Comparison of ENCODE assay signal across 9 mouse cellular contexts in genomic region chr9:37437772-37438735, GRCm38 (mm10). TPM values are rescaled to one million over a fixed set of nuclear protein-coding genes. Genes with fewer than 3 reads are reported as not detected.
DNase-seq lines count a peak whose midpoint lies in the region; ATAC-seq and TF ChIP-seq lines count a peak whose summit lies in the region.
"Had no signal": no experiment of that assay in that cellular context is flagged by ENCODE, and none has a peak within 500 bp of the region (broad histone marks: within the 10 kb centered on the region; RNA-seq: fewer than 3 reads in every experiment).

No protein-coding gene starts in this region.

- no peak for TF ChIP-seq EP300 in lung, postnatal 0 days (IDR thresholded peaks at IDR 0.05)

- no peak overlapping the region for H3K4me2 ChIP-seq in kidney, embryonic 16.5 days (replicated peaks; ENCODE audit: low read depth, low read length)
- no peak overlapping the region for H3K4me2 ChIP-seq in neural tube, embryonic 11.5 days (ENCODE audit: low read depth)
- no peak overlapping the region for H3K4me2 ChIP-seq in hindbrain, embryonic 12.5 days (replicated peaks)
- H3K4me2 ChIP-seq in midbrain, embryonic 14.5 days (ENCODE audit: low read length): no peak overlapping the region
- no peak overlapping the region for H3K4me2 ChIP-seq in lung, postnatal 0 days (replicated peaks; ENCODE audit: low read depth, low read length)
- no peak overlapping the region for H3K4me2 ChIP-seq in heart, embryonic 12.5 days

- 31% methylated on average over 3 of the region's 3 CpGs for WGBS in kidney, embryonic 16.5 days
- 24% methylated on average over 3 of the region's 3 CpGs for WGBS in neural tube, embryonic 11.5 days
- 30% methylated on average over 3 of the region's 3 CpGs for WGBS in hindbrain, embryonic 12.5 days
- 22% methylated on average over 3 of the region's 3 CpGs for WGBS in midbrain, embryonic 14.5 days
- WGBS in lung, postnatal 0 days: 35% methylated on average over 3 of the region's 3 CpGs
- WGBS in heart, embryonic 12.5 days: 24% methylated on average over 3 of the region's 3 CpGs

- ATAC-seq in kidney, embryonic 16.5 days (ENCODE audit: low FRiP score, low TSS enrichment): no peak
- peak; percentile 60; the same call in 1 of the 2 replicates for ATAC-seq in neural tube, embryonic 11.5 days (ENCODE audit: insufficient read depth, low FRiP score, low TSS enrichment)
- ATAC-seq in hindbrain, embryonic 12.5 days (ENCODE audit: low FRiP score): peak; percentile 70
- peak; percentile 31; the same call in 1 of the 2 replicates for ATAC-seq in midbrain, embryonic 14.5 days (ENCODE audit: low FRiP score, low TSS enrichment)
- no peak for ATAC-seq in lung, postnatal 0 days
- no peak for ATAC-seq in heart, embryonic 12.5 days (ENCODE audit: insufficient number of reproducible peaks, low FRiP score)
- ATAC-seq: liver, postnatal 0 days had no signal

- DNase-seq in kidney, postnatal 25 days: peak; percentile 54 to 68
- DNase-seq in neural tube, embryonic 11.5 days (ENCODE audit: low spot score): no peak
- DNase-seq in neural tube, embryonic 10.5 days (ENCODE audit: extremely low spot score, low spot score): no peak
- DNase-seq in midbrain, embryonic 14.5 days: no peak
- no peak for DNase-seq in lung, postnatal 0 days (ENCODE audit: low spot score)
- DNase-seq: liver, postnatal 0 days had no signal

- no peaks in the 10 kb centered on the region for H3K9me3 ChIP-seq in kidney, embryonic 16.5 days (ENCODE audit: low read length)
- H3K9me3 ChIP-seq in neural tube, embryonic 11.5 days (ENCODE audit: control insufficient read depth, low read length): no peaks in the 10 kb centered on the region
- no peaks in the 10 kb centered on the region for H3K9me3 ChIP-seq in hindbrain, embryonic 12.5 days (replicated peaks)
- no peaks in the 10 kb centered on the region for H3K9me3 ChIP-seq in midbrain, embryonic 14.5 days (ENCODE audit: control insufficient read depth, low read length)
- H3K9me3 ChIP-seq in lung, postnatal 0 days (ENCODE audit: low read length): no peaks in the 10 kb centered on the region
- H3K9me3 ChIP-seq in heart, embryonic 12.5 days (replicated peaks): no peaks in the 10 kb centered on the region

- H3K4me1 ChIP-seq in kidney, embryonic 16.5 days (ENCODE audit: insufficient read depth, low read length): peaks cover 10% of the 10 kb centered on the region; the same call in 1 of the 2 replicates
- H3K4me1 ChIP-seq in neural tube, embryonic 11.5 days (ENCODE audit: control insufficient read depth, insufficient read depth, low read length): no peaks in the 10 kb centered on the region
- H3K4me1 ChIP-seq in hindbrain, embryonic 12.5 days: peaks cover 13% of the 10 kb centered on the region
- peaks cover 8% of the 10 kb centered on the region; the same call in 1 of the 2 replicates for H3K4me1 ChIP-seq in midbrain, embryonic 14.5 days (ENCODE audit: control insufficient read depth, insufficient read depth, low read length)
- no peaks in the 10 kb centered on the region for H3K4me1 ChIP-seq in lung, postnatal 0 days (ENCODE audit: insufficient read depth, low read depth, low read length)
- peaks cover 17% of the 10 kb centered on the region for H3K4me1 ChIP-seq in heart, embryonic 12.5 days (replicated peaks)

- no peak overlapping the region for H3K27ac ChIP-seq in kidney, embryonic 16.5 days (ENCODE audit: low read length)
- H3K27ac ChIP-seq in neural tube, embryonic 11.5 days (ENCODE audit: low read depth, low read length): no peak overlapping the region
- H3K27ac ChIP-seq in hindbrain, embryonic 12.5 days: no peak overlapping the region; the same call in 1 of the 2 replicates
- H3K27ac ChIP-seq in midbrain, embryonic 14.5 days (replicated peaks; ENCODE audit: low read depth, low read length): no peak overlapping the region
- no peak overlapping the region for H3K27ac ChIP-seq in lung, postnatal 0 days (ENCODE audit: low read length)
- no peak overlapping the region for H3K27ac ChIP-seq in heart, embryonic 12.5 days (ENCODE audit: poor library complexity, severe bottlenecking)

- no peak overlapping the region for H3K9ac ChIP-seq in kidney, embryonic 16.5 days (replicated peaks; ENCODE audit: low read length)
- H3K9ac ChIP-seq in neural tube, embryonic 11.5 days (ENCODE audit: low read length): no peak overlapping the region
- H3K9ac ChIP-seq in hindbrain, embryonic 12.5 days: no peak overlapping the region
- H3K9ac ChIP-seq in midbrain, embryonic 14.5 days (replicated peaks; ENCODE audit: low read length): no peak overlapping the region
- H3K9ac ChIP-seq in lung, postnatal 0 days (replicated peaks; ENCODE audit: low read depth): no peak overlapping the region
- no peak overlapping the region for H3K9ac ChIP-seq in heart, embryonic 12.5 days
- H3K9ac ChIP-seq: liver, postnatal 0 days had no signal

- H3K36me3 ChIP-seq in kidney, embryonic 16.5 days (ENCODE audit: insufficient read depth, low read length): no peaks in the 10 kb centered on the region
- H3K36me3 ChIP-seq in neural tube, embryonic 11.5 days (ENCODE audit: control insufficient read depth, insufficient read depth, low read length): no peaks in the 10 kb centered on the region
- H3K36me3 ChIP-seq in hindbrain, embryonic 12.5 days: no peaks in the 10 kb centered on the region
- H3K36me3 ChIP-seq in midbrain, embryonic 14.5 days (ENCODE audit: control insufficient read depth, insufficient read depth, low read length): no peaks in the 10 kb centered on the region
- no peaks in the 10 kb centered on the region for H3K36me3 ChIP-seq in lung, postnatal 0 days (ENCODE audit: insufficient read depth, low read length)
- H3K36me3 ChIP-seq in heart, embryonic 12.5 days: no peaks in the 10 kb centered on the region

- H3K4me3 ChIP-seq in kidney, embryonic 16.5 days (ENCODE audit: low read length): no peak overlapping the region
- H3K4me3 ChIP-seq in neural tube, embryonic 11.5 days (ENCODE audit: low read depth, low read length): no peak overlapping the region
- no peak overlapping the region for H3K4me3 ChIP-seq in hindbrain, embryonic 12.5 days
- no peak overlapping the region for H3K4me3 ChIP-seq in midbrain, embryonic 14.5 days (replicated peaks; ENCODE audit: low read depth, low read length)
- H3K4me3 ChIP-seq in lung, postnatal 0 days (ENCODE audit: low read depth, low read length): no peak overlapping the region
- H3K4me3 ChIP-seq in heart, embryonic 12.5 days: no peak overlapping the region

- no peak for TF ChIP-seq CTCF in lung, postnatal 0 days (IDR thresholded peaks at IDR 0.05)

- peaks cover 35% of the 10 kb centered on the region for H3K27me3 ChIP-seq in kidney, embryonic 16.5 days (ENCODE audit: insufficient read depth, low read length)
- H3K27me3 ChIP-seq in neural tube, embryonic 11.5 days (ENCODE audit: control insufficient read depth, insufficient read depth, low read length): peaks cover 32% of the 10 kb centered on the region
- peaks cover 43% of the 10 kb centered on the region for H3K27me3 ChIP-seq in hindbrain, embryonic 12.5 days
- H3K27me3 ChIP-seq in midbrain, embryonic 14.5 days (ENCODE audit: control insufficient read depth, insufficient read depth, low read length): peaks cover 30% of the 10 kb centered on the region
- H3K27me3 ChIP-seq in lung, postnatal 0 days (replicated peaks; ENCODE audit: insufficient read depth, low read length): peaks cover 31% of the 10 kb centered on the region
- peaks cover 37% of the 10 kb centered on the region for H3K27me3 ChIP-seq in heart, embryonic 12.5 days (replicated peaks)

RNA-seq across cellular contexts. Expression of gene Robo3, which starts 5.0 kb away (rescaled TPM):
- polyA plus RNA-seq in kidney, embryonic 16.5 days (2015; fragmentation: Nextera tagmentation; extraction: Ambion mirVana): 0.29 and 0.35 TPM in 2 replicates
- 85.4 and 89.9 TPM in 2 replicates for polyA plus RNA-seq in neural tube, embryonic 11.5 days (2014; fragmentation: Nextera tagmentation; extraction: Ambion mirVana)
- polyA plus RNA-seq in hindbrain, embryonic 12.5 days (2016; fragmentation: Nextera tagmentation; extraction: Ambion mirVana): 155 and 187 TPM in 2 replicates
- 8.9 and 13.3 TPM in 2 replicates for polyA plus RNA-seq in midbrain, embryonic 14.5 days (2014; fragmentation: Nextera tagmentation; extraction: Ambion mirVana)
- 0.08 and 0.14 TPM in 2 replicates for polyA plus RNA-seq in lung, postnatal 0 days (2015; fragmentation: Nextera tagmentation; extraction: Ambion mirVana)
- 0.10 and 0.20 TPM in 2 replicates for polyA plus RNA-seq in heart, embryonic 12.5 days (2016; fragmentation: Nextera tagmentation; extraction: Ambion mirVana)

RNA-seq across cellular contexts. Expression of gene Robo4, which starts 36.4 kb away (rescaled TPM):
- polyA plus RNA-seq in kidney, embryonic 16.5 days (2015; fragmentation: Nextera tagmentation; extraction: Ambion mirVana): 20.1 and 23.8 TPM in 2 replicates
- polyA plus RNA-seq in neural tube, embryonic 11.5 days (2014; fragmentation: Nextera tagmentation; extraction: Ambion mirVana): 6.7 and 11.6 TPM in 2 replicates
- 8.0 and 12.0 TPM in 2 replicates for polyA plus RNA-seq in hindbrain, embryonic 12.5 days (2016; fragmentation: Nextera tagmentation; extraction: Ambion mirVana)
- 2.6 and 4.5 TPM in 2 replicates for polyA plus RNA-seq in midbrain, embryonic 14.5 days (2014; fragmentation: Nextera tagmentation; extraction: Ambion mirVana)
- 18.9 and 21.6 TPM in 2 replicates for polyA plus RNA-seq in lung, postnatal 0 days (2015; fragmentation: Nextera tagmentation; extraction: Ambion mirVana)
- 4.6 and 6.2 TPM in 2 replicates for polyA plus RNA-seq in heart, embryonic 12.5 days (2016; fragmentation: Nextera tagmentation; extraction: Ambion mirVana)

RNA-seq across cellular contexts. Expression of gene Msantd2, which starts 51.1 kb away (rescaled TPM):
- 18.1 and 20.0 TPM in 2 replicates for polyA plus RNA-seq in kidney, embryonic 16.5 days (2015; fragmentation: Nextera tagmentation; extraction: Ambion mirVana)
- polyA plus RNA-seq in neural tube, embryonic 11.5 days (2014; fragmentation: Nextera tagmentation; extraction: Ambion mirVana): 35.4 and 39.9 TPM in 2 replicates
- polyA plus RNA-seq in hindbrain, embryonic 12.5 days (2016; fragmentation: Nextera tagmentation; extraction: Ambion mirVana): 50.7 TPM in 2 replicates
- 32.5 and 42.9 TPM in 2 replicates for polyA plus RNA-seq in midbrain, embryonic 14.5 days (2014; fragmentation: Nextera tagmentation; extraction: Ambion mirVana)
- 12.1 and 12.2 TPM in 2 replicates for polyA plus RNA-seq in lung, postnatal 0 days (2015; fragmentation: Nextera tagmentation; extraction: Ambion mirVana)
- 21.7 and 28.2 TPM in 2 replicates for polyA plus RNA-seq in heart, embryonic 12.5 days (2016; fragmentation: Nextera tagmentation; extraction: Ambion mirVana)

Comparison
In these comparisons a context has a peak if more than half of its experiments do, and no peak if none do; other contexts are left out.
1. DNase-seq: peak in kidney, postnatal 25 days (2 of 2); none in neural tube, embryonic 11.5 days (single experiment), neural tube, embryonic 10.5 days (single experiment), midbrain, embryonic 14.5 days (single experiment) and lung, postnatal 0 days (single experiment).
2. ATAC-seq: peak in neural tube, embryonic 11.5 days (single experiment), hindbrain, embryonic 12.5 days (single experiment) and midbrain, embryonic 14.5 days (single experiment); none in kidney, embryonic 16.5 days (single experiment), lung, postnatal 0 days (single experiment) and heart, embryonic 12.5 days (single experiment).